ENCODE assay signal across 19 mouse cellular contexts in the genomic region with DNA sequence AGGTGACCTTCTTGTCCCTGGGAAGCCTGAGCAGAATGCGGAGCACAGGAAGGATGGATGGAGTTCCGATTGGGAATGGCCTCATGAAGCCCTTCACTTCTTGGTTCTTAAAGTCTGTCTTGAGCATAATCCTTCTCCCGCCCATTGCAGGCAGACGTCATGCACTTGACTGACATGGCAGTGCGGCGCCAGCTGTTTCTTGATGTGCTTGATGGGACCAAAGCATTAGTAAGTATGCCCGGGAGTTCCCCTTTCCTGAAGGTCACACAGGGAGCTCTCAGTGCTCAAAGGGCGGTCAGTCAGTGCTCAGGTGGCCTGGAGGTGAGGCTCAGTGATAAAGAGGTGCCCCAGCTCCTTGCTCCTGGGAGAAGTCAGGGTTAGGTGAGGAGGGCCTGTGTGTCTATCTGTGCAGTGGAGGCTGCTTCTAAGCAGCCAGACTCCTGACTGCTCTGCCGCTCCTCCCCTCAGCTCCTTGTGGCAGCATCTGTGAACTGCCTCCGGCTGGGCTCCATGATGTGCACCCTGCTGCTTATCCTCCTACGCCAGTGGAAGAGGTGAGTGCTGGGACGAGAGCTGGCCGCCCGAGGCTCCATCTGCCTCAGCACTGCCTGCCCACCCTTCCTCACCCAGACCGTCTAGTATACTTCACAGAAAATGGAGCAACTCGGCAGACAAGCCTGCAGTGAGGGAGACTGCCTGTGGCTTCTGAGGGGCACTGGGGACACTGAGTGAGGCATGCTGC. TPM values are rescaled to one million over a fixed set of nuclear protein-coding genes. Genes with fewer than 3 reads are reported as not detected.
DNase-seq lines count a peak whose midpoint lies in the region; ATAC-seq lines count a peak whose summit lies in the region.
"Had no signal": no experiment of that assay in that cellular context is flagged by ENCODE, and none has a peak within 500 bp of the region (broad histone marks: within the 10 kb centered on the region; RNA-seq: fewer than 3 reads in every experiment).

No protein-coding gene starts in this region.

- H3K4me2 ChIP-seq in liver, embryonic 12.5 days = no peak overlapping the region
- H3K4me2 ChIP-seq in liver, embryonic 11.5 days = no peak overlapping the region
- H3K4me2 ChIP-seq: embryonic facial prominence, embryonic 12.5 days; hindbrain, embryonic 15.5 days; limb, embryonic 13.5 days; neural tube, embryonic 13.5 days had no signal

- peaks cover 100% of the 10 kb centered on the region for H3K36me3 ChIP-seq in liver, embryonic 12.5 days
- peaks cover 59% of the 10 kb centered on the region for H3K36me3 ChIP-seq in liver, embryonic 11.5 days (ENCODE audit: control insufficient read depth, insufficient read depth, low read length)

- H3K9me3 ChIP-seq in liver, embryonic 12.5 days (replicated peaks) = no peaks in the 10 kb centered on the region
- H3K9me3 ChIP-seq in liver, embryonic 11.5 days (ENCODE audit: control insufficient read depth, low read length) = no peaks in the 10 kb centered on the region
- H3K9me3 ChIP-seq: embryonic facial prominence, embryonic 12.5 days; hindbrain, embryonic 15.5 days; limb, embryonic 13.5 days; neural tube, embryonic 13.5 days had no signal

- H3K27me3 ChIP-seq in liver, embryonic 12.5 days (replicated peaks) = no peaks in the 10 kb centered on the region
- H3K27me3 ChIP-seq in liver, embryonic 11.5 days (replicated peaks; ENCODE audit: control insufficient read depth, insufficient read depth, low read length) = no peaks in the 10 kb centered on the region
- H3K27me3 ChIP-seq: embryonic facial prominence, embryonic 12.5 days; hindbrain, embryonic 15.5 days; limb, embryonic 13.5 days; neural tube, embryonic 13.5 days; Patski had no signal

- no peak overlapping the region for H3K27ac ChIP-seq in liver, embryonic 12.5 days
- H3K27ac ChIP-seq in liver, embryonic 11.5 days (ENCODE audit: low read depth, low read length) = no peak overlapping the region
- H3K27ac ChIP-seq: embryonic facial prominence, embryonic 12.5 days; hindbrain, embryonic 15.5 days; limb, embryonic 13.5 days; neural tube, embryonic 13.5 days had no signal

- H3K4me3 ChIP-seq in liver, embryonic 12.5 days = no peak overlapping the region
- no peak overlapping the region for H3K4me3 ChIP-seq in liver, embryonic 11.5 days (ENCODE audit: low read depth, low read length)
- H3K4me3 ChIP-seq: embryonic facial prominence, embryonic 12.5 days; hindbrain, embryonic 15.5 days; limb, embryonic 13.5 days; neural tube, embryonic 13.5 days had no signal

- DNase-seq in cerebellum, adult 11-12 months = peak; percentile 59
- no peak for DNase-seq in cerebellum, postnatal 4 days (ENCODE audit: low spot score in 2 of 2)
- no peak for DNase-seq in liver, embryonic 11.5 days (ENCODE audit: low spot score)
- peak; percentile 53 for DNase-seq in cerebellum, adult 9-10 months
- DNase-seq in lung, adult 18-20 months = no peak
- DNase-seq in spleen, postnatal 36 days (ENCODE audit: low spot score in 2 of 2) = no peak
- DNase-seq: forebrain, postnatal 0 days; right cerebral cortex, postnatal 4 days; thymus, postnatal 36 days had no signal

- 0 out of 2 replicates have a peak, but pooled peaks have one; percentile 21 for ATAC-seq in liver, embryonic 12.5 days
- ATAC-seq in liver, embryonic 11.5 days (replicated peaks; ENCODE audit: low FRiP score) = no peak
- ATAC-seq: forebrain, postnatal 0 days; intestine, postnatal 0 days; Patski had no signal

- H3K4me1 ChIP-seq in liver, embryonic 12.5 days = no peaks in the 10 kb centered on the region
- no peaks in the 10 kb centered on the region for H3K4me1 ChIP-seq in liver, embryonic 11.5 days (replicated peaks; ENCODE audit: control insufficient read depth, insufficient read depth, low read length)
- H3K4me1 ChIP-seq: embryonic facial prominence, embryonic 12.5 days; hindbrain, embryonic 15.5 days; limb, embryonic 13.5 days; neural tube, embryonic 13.5 days had no signal

- no peak overlapping the region for H3K9ac ChIP-seq in liver, embryonic 12.5 days
- no peak overlapping the region for H3K9ac ChIP-seq in liver, embryonic 11.5 days (ENCODE audit: low read depth, low read length)
- H3K9ac ChIP-seq: embryonic facial prominence, embryonic 12.5 days; forebrain, postnatal 0 days; hindbrain, embryonic 15.5 days; limb, embryonic 13.5 days; neural tube, embryonic 13.5 days had no signal

- WGBS in liver, embryonic 12.5 days (ENCODE audit: insufficient replicate concordance) = 82% methylated on average over 16 of the region's 16 CpGs
- WGBS in liver, embryonic 11.5 days = 86% methylated on average over 16 of the region's 16 CpGs

RNA-seq across cellular contexts. Expression of a gene that starts 22.8 kb away (rescaled TPM):
- 30.3 and 33.7 TPM in 2 replicates for polyA plus RNA-seq in liver, embryonic 12.5 days (2016; fragmentation: Nextera tagmentation; extraction: Ambion mirVana)
- polyA plus RNA-seq in liver, embryonic 11.5 days (2014; fragmentation: Nextera tagmentation; extraction: Ambion mirVana) = 44.0 and 48.9 TPM in 2 replicates

RNA-seq across cellular contexts. Expression of a gene that starts 27.7 kb away (rescaled TPM):
- 12.7 and 13.6 TPM in 2 replicates for polyA plus RNA-seq in liver, embryonic 12.5 days (2016; fragmentation: Nextera tagmentation; extraction: Ambion mirVana)
- polyA plus RNA-seq in liver, embryonic 11.5 days (2014; fragmentation: Nextera tagmentation; extraction: Ambion mirVana) = 19.7 and 21.2 TPM in 2 replicates

RNA-seq across cellular contexts. Expression of a gene that starts 50.1 kb away (rescaled TPM):
- polyA plus RNA-seq in liver, embryonic 12.5 days (2016; fragmentation: Nextera tagmentation; extraction: Ambion mirVana) = 23.9 and 25.8 TPM in 2 replicates
- polyA plus RNA-seq in liver, embryonic 11.5 days (2014; fragmentation: Nextera tagmentation; extraction: Ambion mirVana) = 60.1 and 64.5 TPM in 2 replicates

RNA-seq across cellular contexts. Expression of a gene that starts 50.2 kb away (rescaled TPM):
- 15.5 and 17.5 TPM in 2 replicates for polyA plus RNA-seq in liver, embryonic 12.5 days (2016; fragmentation: Nextera tagmentation; extraction: Ambion mirVana)
- polyA plus RNA-seq in liver, embryonic 11.5 days (2014; fragmentation: Nextera tagmentation; extraction: Ambion mirVana) = 24.2 and 25.6 TPM in 2 replicates

RNA-seq across cellular contexts. Expression of a gene that starts 55.5 kb away (rescaled TPM):
- not detected in 2 replicates for polyA plus RNA-seq in liver, embryonic 12.5 days (2016; fragmentation: Nextera tagmentation; extraction: Ambion mirVana)
- not detected in 2 replicates for polyA plus RNA-seq in liver, embryonic 11.5 days (2014; fragmentation: Nextera tagmentation; extraction: Ambion mirVana)
- polyA plus RNA-seq: embryonic facial prominence, embryonic 12.5 days; forebrain, postnatal 0 days; hindbrain, embryonic 15.5 days; intestine, postnatal 0 days; kidney, embryonic 16.5 days; limb, embryonic 13.5 days; liver, embryonic 16.5 days; midbrain, postnatal 0 days; neural tube, embryonic 13.5 days; Patski had no signal

Comparison
In these comparisons a context has a peak if more than half of its experiments do, and no peak if none do; other contexts are left out.
1. DNase-seq: peak in cerebellum, adult 11-12 months (single experiment) and cerebellum, adult 9-10 months (single experiment); none in cerebellum, postnatal 4 days (0 of 2), liver, embryonic 11.5 days (single experiment), lung, adult 18-20 months (0 of 2) and spleen, postnatal 36 days (0 of 2).